Mouse (Mus musculus) forebrain, embryonic 14.5 days (tissue): Measurements from ENCODE around the gene Wrb. TPM values are rescaled to one million over a fixed set of nuclear protein-coding genes. Genes with fewer than 3 reads are reported as not detected.

Experiments used
- ATAC-seq: fragments of 200-750 bp; cut with Nextera tagmentation; 2 replicates; pipeline ENCODE4 v1.8.0; 2017; ENCODE audit warnings: mild to moderate bottlenecking, moderate library complexity
- DNase-seq: peaks from one replicate; pipeline ENCODE4 v3.0.0-alpha.2; 2015; ENCODE audit warnings: low spot score
- H3K27ac ChIP-seq: fragments of 300-500 bp; sonication (generic); 2 replicates; pipeline ENCODE4 v1.5.1; 2014; ENCODE audit warnings: low read depth, mild to moderate bottlenecking, control low read depth, low read length, moderate library complexity
- H3K27me3 ChIP-seq: fragments of 300-500 bp; sonication (generic); replicated peaks from 2 replicates; pipeline ENCODE4 v1.6.1; 2014; ENCODE audit warnings: low read length, control low read depth, mixed read lengths; ENCODE audit not compliant: control insufficient read depth, insufficient read depth
- H3K36me3 ChIP-seq: fragments of 300-500 bp; sonication (generic); 2 replicates; pipeline ENCODE4 v1.6.1; 2014; ENCODE audit warnings: low read length, control low read depth; ENCODE audit not compliant: control insufficient read depth, insufficient read depth
- H3K4me1 ChIP-seq: fragments of 300-500 bp; sonication (generic); 2 replicates; pipeline ENCODE4 v1.6.1; 2014; ENCODE audit warnings: antibody characterized with exemption, low read length, control low read depth; ENCODE audit not compliant: control insufficient read depth, insufficient read depth
- H3K4me2 ChIP-seq: fragments of 300-500 bp; sonication (generic); 2 replicates; pipeline ENCODE4 v1.6.1; 2014; ENCODE audit warnings: mild to moderate bottlenecking, control low read depth, low read length
- H3K4me3 ChIP-seq: fragments of 300-500 bp; sonication (generic); 2 replicates; pipeline ENCODE4 v1.5.1; 2014; ENCODE audit warnings: low read depth, low read length, control low read depth
- H3K9ac ChIP-seq: fragments of 300-500 bp; sonication (generic); 2 replicates; pipeline ENCODE4 v1.6.1; 2014; ENCODE audit warnings: mild to moderate bottlenecking, low read length, control low read depth, moderate library complexity
- H3K9me3 ChIP-seq: fragments of 300-500 bp; sonication (generic); replicated peaks from 2 replicates; pipeline ENCODE4 v1.6.1; 2016; ENCODE audit warnings: low read length, control low read depth, mixed read lengths; ENCODE audit not compliant: control insufficient read depth
- WGBS: fragments of 180-500 bp; shearing (Covaris S2); extraction: QIAGEN DNeasy Blood & Tissue Kit; methylation state at CpG from one replicate; pipeline ENCODE4 v1.1.7; 2014; 5-methylcytosine and 5-hydroxymethylcytosine counted together
- polyA plus RNA-seq: library from polyadenylated mRNA; unstranded; fragments of >200 nt; fragmentation: Nextera tagmentation; extraction: Ambion mirVana; gene quantifications from 2 replicates; pipeline ENCODE4 v1.2.1, GENCODE M21; 2014

The Wrb gene
- polyA plus RNA-seq, 1 experiment from 2014 or later, result 188 TPM

DNA sequence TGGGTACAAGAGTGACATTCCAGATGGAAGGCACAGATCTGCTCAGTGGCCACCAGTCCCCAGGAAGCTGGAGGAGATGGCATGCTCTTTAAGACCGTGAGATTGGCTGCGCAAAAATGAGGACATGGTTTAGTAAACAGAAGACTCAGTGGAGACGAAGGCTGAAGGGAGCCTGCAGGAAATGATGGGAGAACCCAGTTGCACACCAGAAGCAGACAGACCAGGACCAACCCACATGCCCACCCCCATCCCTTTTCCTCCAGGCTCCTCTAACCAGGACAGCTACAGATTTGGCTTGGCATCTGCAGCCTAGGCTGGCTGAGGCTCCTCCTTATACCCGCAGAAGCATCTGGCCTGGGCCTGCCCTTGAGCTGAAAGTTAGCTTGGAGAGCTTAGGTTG lies 16.1 kb downstream of the Wrb start:
- H3K27ac ChIP-seq, result no peak overlapping the region
- no peak overlapping the region for H3K4me3 ChIP-seq
- H3K27me3 ChIP-seq, result no peaks in the 10 kb centered on the region
- DNase-seq (no peak), ATAC-seq (no peak)
- no peaks in the 10 kb centered on the region for H3K9me3 ChIP-seq
- H3K4me1 ChIP-seq, result peaks cover 7% of the 10 kb centered on the region; the same call in 1 of the 2 replicates
- no peak overlapping the region for H3K9ac ChIP-seq
- no peak overlapping the region for H3K4me2 ChIP-seq
- 90% methylated on average over 4 of the region's 4 CpGs for WGBS
- H3K36me3 ChIP-seq, result no peaks in the 10 kb centered on the region

DNA sequence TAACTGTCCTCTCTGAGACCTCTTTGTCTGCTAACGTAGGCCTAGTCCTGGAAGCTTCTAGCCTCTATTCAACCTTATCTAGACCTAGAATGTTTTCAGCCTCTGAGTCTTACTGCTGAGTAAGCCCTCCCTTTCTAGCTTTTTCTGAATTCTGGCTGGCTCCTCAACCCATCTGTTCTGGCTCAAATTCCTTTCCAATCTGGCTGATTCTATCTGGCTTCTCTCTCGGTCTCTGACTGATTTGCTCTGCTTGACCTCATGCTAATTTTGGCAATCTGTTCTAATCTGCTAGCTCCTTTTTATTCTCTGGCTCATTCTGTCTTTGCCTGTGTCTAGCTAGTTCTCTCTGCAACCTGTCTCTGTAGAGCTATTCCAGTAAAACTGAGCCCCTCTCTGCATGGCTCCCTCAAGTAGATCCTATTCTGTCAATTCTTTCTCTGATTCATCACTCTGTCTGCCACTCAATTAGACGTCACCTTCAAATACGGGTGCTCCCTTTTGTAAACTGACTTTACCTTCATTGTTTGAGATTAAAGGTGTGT lies 20.6 kb downstream of the Wrb start:
- peak overlapping the region; percentile 44; the same call in 1 of the 2 replicates for H3K27ac ChIP-seq
- no peak overlapping the region for H3K4me2 ChIP-seq
- ATAC-seq, result peak; percentile 46; the same call in 1 of the 2 replicates
- no peak overlapping the region for H3K4me3 ChIP-seq
- H3K9me3 ChIP-seq, result no peaks in the 10 kb centered on the region
- no peak overlapping the region for H3K9ac ChIP-seq
- no peaks in the 10 kb centered on the region for H3K4me1 ChIP-seq
- no peaks in the 10 kb centered on the region for H3K36me3 ChIP-seq
- DNase-seq, result peak; percentile 70
- no peaks in the 10 kb centered on the region for H3K27me3 ChIP-seq
- 68% methylated on average over 4 of the region's 4 CpGs for WGBS

DNA sequence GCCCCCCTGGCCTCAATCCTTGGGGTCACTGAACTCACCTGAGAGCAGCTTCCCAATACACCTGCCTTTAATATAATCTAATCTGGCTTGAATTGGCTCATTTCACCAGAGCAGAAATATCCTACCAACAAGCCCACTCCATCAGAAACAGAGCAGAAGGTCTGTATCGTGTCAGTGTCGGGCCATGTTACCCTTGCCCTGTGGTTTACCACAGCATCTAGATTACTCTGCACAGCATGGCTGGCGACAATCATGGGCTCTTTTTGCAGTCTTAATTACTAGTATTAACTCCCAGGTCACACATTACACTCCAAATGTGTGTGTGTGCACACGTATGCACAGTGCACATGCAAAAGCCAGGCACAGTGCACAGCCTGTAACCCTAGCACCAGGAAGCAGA lies 23.6 kb downstream of the Wrb start:
- H3K27me3 ChIP-seq, result no peaks in the 10 kb centered on the region
- H3K4me2 ChIP-seq, result no peak overlapping the region
- no peak overlapping the region for H3K4me3 ChIP-seq
- DNase-seq (no peak), ATAC-seq (no peak)
- H3K27ac ChIP-seq, result no peak overlapping the region
- H3K9ac ChIP-seq, result no peak overlapping the region
- H3K36me3 ChIP-seq, result no peaks in the 10 kb centered on the region
- H3K9me3 ChIP-seq, result no peaks in the 10 kb centered on the region
- H3K4me1 ChIP-seq, result no peaks in the 10 kb centered on the region
- 86% methylated on average over 4 of the region's 4 CpGs for WGBS

DNA sequence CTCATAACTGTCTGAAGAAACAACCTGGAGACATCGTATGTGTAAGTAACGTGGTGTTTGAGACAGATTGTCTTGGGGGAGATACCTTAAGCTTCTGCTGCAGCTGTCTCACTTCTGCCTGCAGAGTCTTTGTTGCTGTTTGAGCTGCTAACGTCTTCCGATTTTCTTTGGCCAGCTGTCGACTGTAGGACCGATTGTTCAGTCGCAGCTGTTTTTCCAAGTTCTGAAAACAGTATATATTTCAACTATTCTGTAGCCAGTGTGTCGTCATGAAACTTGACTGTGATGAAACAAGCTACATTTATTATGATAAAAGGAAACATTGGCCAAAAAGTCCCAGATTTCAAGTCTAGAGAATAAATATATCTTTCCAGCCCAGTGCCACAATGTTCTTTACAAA lies 28.4 kb downstream of the Wrb start:
- H3K9ac ChIP-seq, result no peak overlapping the region
- no peaks in the 10 kb centered on the region for H3K36me3 ChIP-seq
- H3K27me3 ChIP-seq, result no peaks in the 10 kb centered on the region
- no peaks in the 10 kb centered on the region for H3K9me3 ChIP-seq
- WGBS, result 79% methylated on average over 8 of the region's 8 CpGs
- H3K4me2 ChIP-seq, result no peak overlapping the region
- DNase-seq (no peak), ATAC-seq (no peak)
- no peak overlapping the region for H3K27ac ChIP-seq
- no peak overlapping the region for H3K4me3 ChIP-seq
- no peaks in the 10 kb centered on the region for H3K4me1 ChIP-seq

DNA sequence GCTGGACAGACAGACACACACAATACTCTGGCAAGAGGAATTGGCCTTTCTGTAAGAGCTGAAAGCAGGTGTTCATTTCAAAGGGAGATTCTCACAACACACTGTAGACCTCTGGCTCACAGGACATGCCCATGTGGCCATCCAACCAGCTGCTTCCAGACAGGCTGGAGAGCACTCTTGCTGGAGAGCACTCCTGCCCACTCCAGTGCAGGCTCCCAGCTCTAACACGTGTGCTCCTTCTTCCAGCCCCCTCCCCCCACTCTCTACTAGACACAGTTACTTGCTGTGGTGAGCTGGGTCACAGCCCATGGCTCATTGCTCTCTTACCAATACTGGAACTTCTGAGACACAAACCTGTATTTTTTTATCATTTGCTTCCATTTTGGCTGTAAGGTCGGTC lies 30.2 kb downstream of the Wrb start:
- WGBS, result 47% methylated on average over 2 of the region's 2 CpGs
- Histone ChIP-seq H3K27ac (no peak overlapping the region), H3K27me3 (no peaks in the 10 kb centered on the region), H3K4me1 (no peaks in the 10 kb centered on the region), H3K9me3 (no peaks in the 10 kb centered on the region), H3K9ac (no peak overlapping the region), H3K4me3 (no peak overlapping the region), H3K4me2 (no peak overlapping the region), H3K36me3 (no peaks in the 10 kb centered on the region)
- peak; percentile 60; the same call in 1 of the 2 replicates for ATAC-seq
- DNase-seq, result no peak

DNA sequence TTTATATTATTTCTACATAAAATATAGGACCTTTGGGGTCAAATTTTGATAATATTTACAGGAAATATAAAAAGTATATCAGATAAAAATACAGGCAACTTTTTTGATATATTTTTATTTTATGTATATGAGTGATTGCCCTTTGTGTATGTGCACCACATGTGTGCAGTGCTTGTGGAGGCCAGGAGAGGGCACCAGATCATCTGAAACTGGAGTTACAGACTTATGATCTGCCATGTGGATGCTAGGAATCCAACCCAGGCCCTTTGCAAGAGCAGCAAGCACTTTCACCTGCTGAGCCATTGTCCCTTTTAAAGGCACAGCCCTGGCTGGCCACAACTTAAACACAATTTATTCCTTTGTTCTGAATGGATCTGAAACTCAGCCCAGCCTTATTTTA lies 33.9 kb downstream of the Wrb start:
- H3K27ac ChIP-seq, result no peak overlapping the region
- H3K4me3 ChIP-seq, result no peak overlapping the region
- no peaks in the 10 kb centered on the region for H3K36me3 ChIP-seq
- no peak for DNase-seq
- H3K27me3 ChIP-seq, result no peaks in the 10 kb centered on the region
- H3K4me2 ChIP-seq, result no peak overlapping the region
- H3K9me3 ChIP-seq, result no peaks in the 10 kb centered on the region
- no peaks in the 10 kb centered on the region for H3K4me1 ChIP-seq
- no peak overlapping the region for H3K9ac ChIP-seq
- ATAC-seq, result no peak

DNA sequence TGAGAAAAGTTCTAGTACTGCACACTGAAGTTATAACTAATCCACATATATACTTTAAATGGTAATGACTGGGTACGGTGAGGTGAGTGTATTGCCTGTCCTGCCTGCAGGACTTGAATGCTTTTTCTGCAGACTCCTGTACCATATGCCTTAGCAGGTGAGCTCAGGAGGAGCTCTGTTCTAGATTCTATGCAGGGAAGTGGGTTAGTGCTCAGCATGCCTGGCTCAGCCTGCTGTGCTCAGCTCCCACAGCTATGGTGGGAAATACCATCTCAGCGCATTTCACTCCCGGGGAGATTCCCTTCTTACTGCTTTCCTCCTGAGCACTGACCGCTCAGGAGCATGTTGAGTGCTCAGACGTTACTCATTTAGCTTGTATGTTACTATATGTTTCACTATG lies 42.4 kb downstream of the Wrb start:
- 88% methylated on average over 5 of the region's 5 CpGs for WGBS
- H3K27me3 ChIP-seq, result no peaks in the 10 kb centered on the region

DNA sequence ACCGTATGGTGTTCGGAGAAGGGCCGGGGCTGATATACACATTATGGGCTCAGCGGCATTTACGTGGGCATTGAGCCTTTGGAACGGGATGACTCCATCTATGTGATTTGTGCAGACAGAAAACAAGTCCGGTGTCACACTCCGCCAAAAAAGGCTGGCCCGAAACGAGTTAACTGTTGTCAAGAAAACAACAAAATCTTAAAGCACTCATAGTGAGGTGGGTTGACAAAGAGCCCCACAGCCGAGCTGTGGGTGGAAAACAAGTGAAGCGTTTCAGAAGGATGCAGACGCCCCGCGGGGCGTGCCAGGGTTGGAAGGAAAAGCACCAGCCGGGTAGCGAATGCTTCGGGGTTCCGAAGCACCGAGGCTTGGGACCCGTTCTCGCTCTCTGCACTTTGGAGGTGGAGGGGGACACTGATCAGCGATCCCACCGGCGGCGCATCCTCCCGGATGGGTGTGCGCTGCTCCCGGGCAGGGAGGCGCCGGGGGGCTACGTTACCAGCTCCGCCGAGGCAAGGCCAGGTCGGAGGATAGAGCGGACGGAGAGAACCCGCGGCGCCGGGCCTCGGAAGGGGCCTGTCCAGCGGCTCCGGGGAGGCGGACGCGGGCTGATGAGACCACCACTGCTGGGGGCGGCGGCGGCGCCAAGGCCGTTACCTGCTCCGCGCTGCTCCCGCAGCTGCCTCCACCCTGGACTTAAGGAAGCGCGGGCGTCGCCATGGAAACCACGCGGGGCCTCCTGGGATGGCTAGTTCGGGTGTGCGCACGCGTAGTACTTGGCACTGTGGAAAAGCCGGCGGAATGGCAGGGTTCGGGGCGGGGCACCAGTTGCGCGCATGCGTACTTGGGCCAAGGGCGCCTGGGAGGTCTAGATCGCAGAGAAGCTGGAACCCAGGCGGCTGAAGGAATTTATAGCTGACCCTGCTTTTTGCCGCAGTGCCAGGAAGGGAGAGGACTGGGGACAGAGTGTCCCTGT lies 46.6 kb downstream of the Wrb start, which contains the start of gene Lca5l:
Lca5l (minus strand) TSS at position 741 of the 976 bp plus-strand sequence.
- peak; percentile 99 for DNase-seq
- H3K4me2 ChIP-seq, result peak within 1 kb of the TSS; percentile 76
- H3K27ac ChIP-seq, result 0 out of 2 replicates have a peak within 1 kb of the TSS, but pooled peaks have one; percentile 29
- H3K9me3 ChIP-seq, result no peaks in the 10 kb centered on the region
- ATAC-seq, result peak; percentile 99
- H3K4me3 ChIP-seq, result peak within 1 kb of the TSS; percentile 89
- no peaks in the 10 kb centered on the region for H3K27me3 ChIP-seq
- WGBS, result under 1% methylated on average over 69 of the region's 77 CpGs
- no peaks in the 10 kb centered on the region for H3K36me3 ChIP-seq
- peaks cover 3% of the 10 kb centered on the region; the same call in 1 of the 2 replicates for H3K4me1 ChIP-seq
- peak within 1 kb of the TSS; percentile 90 for H3K9ac ChIP-seq

More for the DNA sequence above, 42.4 kb downstream of the Wrb start:
- ATAC-seq, result no peak
- H3K9me3 ChIP-seq, result no peaks in the 10 kb centered on the region
- H3K36me3 ChIP-seq, result no peaks in the 10 kb centered on the region
- H3K27ac ChIP-seq, result no peak overlapping the region
- H3K4me2 ChIP-seq, result no peak overlapping the region
- H3K4me1 ChIP-seq, result peaks cover 3% of the 10 kb centered on the region; the same call in 1 of the 2 replicates
- no peak for DNase-seq
- no peak overlapping the region for H3K4me3 ChIP-seq
- no peak overlapping the region for H3K9ac ChIP-seq
